Mouse (Mus musculus): ENCODE measurements around the gene Ndrg4.

Ndrg4 gene

GRCm38 (mm10) chr8:95715676-95716531 lies 39.1 kb downstream of the Ndrg4 start, which contains the start of gene Setd6:
Setd6 (plus strand) TSS chr8:95715881.
- DNase-seq (ENCODE audit: inconsistent age in 2 of 2, low spot score in 1 of 2): peak; percentile 91 to 96

- peak in 1 of 2 experiments; percentile 50 for DNase-seq (ENCODE audit: inconsistent age in 2 of 2, low spot score in 1 of 2)
These were observed 40.0 kb downstream of the Ndrg4 start for GRCm38 (mm10) chr8:95716546-95717335.

GRCm38 (mm10) chr8:95727625-95728024 lies 50.8 kb downstream of the Ndrg4 start:
- no peak for DNase-seq (ENCODE audit: inconsistent age in 2 of 2, low spot score in 1 of 2)

GRCm38 (mm10) chr8:95738596-95738995 lies 61.8 kb downstream of the Ndrg4 start:
- no peak for DNase-seq (ENCODE audit: inconsistent age in 2 of 2, low spot score in 1 of 2)

- no peak for DNase-seq (ENCODE audit: inconsistent age in 2 of 2, low spot score in 1 of 2)
These were observed 65.0 kb downstream of the Ndrg4 start for GRCm38 (mm10) chr8:95741732-95742131.

- no peak for DNase-seq (ENCODE audit: inconsistent age in 2 of 2, low spot score in 1 of 2)
These were observed 71.2 kb downstream of the Ndrg4 start for GRCm38 (mm10) chr8:95748028-95748427.

- no peak for DNase-seq (ENCODE audit: inconsistent age in 2 of 2, low spot score in 1 of 2)
These were observed 75.1 kb downstream of the Ndrg4 start for GRCm38 (mm10) chr8:95751924-95752323.

GRCm38 (mm10) chr8:95760323-95760722 lies 83.5 kb downstream of the Ndrg4 start:
- DNase-seq (ENCODE audit: inconsistent age in 2 of 2, low spot score in 1 of 2): peak; percentile 33 to 78

- no peak for DNase-seq (ENCODE audit: inconsistent age in 2 of 2, low spot score in 1 of 2)
These were observed 87.4 kb downstream of the Ndrg4 start for GRCm38 (mm10) chr8:95764133-95764532.
